Mouse (Mus musculus): ENCODE measurements around the gene Polr2e. TPM values are rescaled to one million over a fixed set of nuclear protein-coding genes. Genes with fewer than 3 reads are reported as not detected.

The Polr2e gene
- total RNA-seq, 2 experiments from 2014 or later: 64.1 to 66.0 TPM

GRCm38 (mm10) chr10:80003374-80004232, 36.0 kb downstream of the Polr2e start:
- peak in 1 of 2 experiments; percentile 63 for DNase-seq (ENCODE audit: extremely low spot score in 1 of 2, low spot score in 2 of 2)
- intact Hi-C loops (cut with DNase I): no loop called here

GRCm38 (mm10) chr10:80002829-80003228, 36.8 kb downstream of the Polr2e start:
- intact Hi-C loops (cut with DNase I): no loop called here
- no peak for DNase-seq (ENCODE audit: extremely low spot score in 1 of 2, low spot score in 2 of 2)

- intact Hi-C loops (cut with DNase I): no loop called here
- DNase-seq (ENCODE audit: extremely low spot score in 1 of 2, low spot score in 2 of 2): no peak
These were observed 37.6 kb downstream of the Polr2e start for GRCm38 (mm10) chr10:80001945-80002344.

DNA sequence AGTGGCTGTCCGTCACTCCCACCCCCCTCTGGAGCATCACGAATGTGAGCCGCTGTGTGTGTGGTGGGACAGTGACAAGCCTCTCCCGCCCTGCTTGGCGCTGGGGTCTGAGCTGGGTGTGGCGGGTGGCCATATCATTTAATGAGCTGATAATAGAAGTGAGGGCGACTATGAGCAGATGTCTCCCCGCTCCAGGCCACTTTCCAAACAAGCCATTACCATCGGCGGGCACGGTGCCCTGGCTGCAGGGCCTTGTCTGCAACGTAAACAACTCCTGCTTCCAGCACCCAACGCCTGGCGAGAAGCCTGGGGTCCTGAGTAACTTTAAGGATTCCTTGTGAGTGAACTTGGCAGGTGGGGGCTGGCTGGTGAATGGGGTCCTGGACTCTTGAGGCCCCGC, 41.8 kb downstream of the Polr2e start:
- peak in 1 of 2 experiments; percentile 56 for DNase-seq (ENCODE audit: extremely low spot score in 1 of 2, low spot score in 2 of 2)
- intact Hi-C loops (cut with DNase I): no loop called here

GRCm38 (mm10) chr10:79997034-79997760, 42.4 kb downstream of the Polr2e start:
- DNase-seq (ENCODE audit: extremely low spot score in 1 of 2, low spot score in 2 of 2): peak; percentile 76
- intact Hi-C loops (cut with DNase I): no loop called here

DNA sequence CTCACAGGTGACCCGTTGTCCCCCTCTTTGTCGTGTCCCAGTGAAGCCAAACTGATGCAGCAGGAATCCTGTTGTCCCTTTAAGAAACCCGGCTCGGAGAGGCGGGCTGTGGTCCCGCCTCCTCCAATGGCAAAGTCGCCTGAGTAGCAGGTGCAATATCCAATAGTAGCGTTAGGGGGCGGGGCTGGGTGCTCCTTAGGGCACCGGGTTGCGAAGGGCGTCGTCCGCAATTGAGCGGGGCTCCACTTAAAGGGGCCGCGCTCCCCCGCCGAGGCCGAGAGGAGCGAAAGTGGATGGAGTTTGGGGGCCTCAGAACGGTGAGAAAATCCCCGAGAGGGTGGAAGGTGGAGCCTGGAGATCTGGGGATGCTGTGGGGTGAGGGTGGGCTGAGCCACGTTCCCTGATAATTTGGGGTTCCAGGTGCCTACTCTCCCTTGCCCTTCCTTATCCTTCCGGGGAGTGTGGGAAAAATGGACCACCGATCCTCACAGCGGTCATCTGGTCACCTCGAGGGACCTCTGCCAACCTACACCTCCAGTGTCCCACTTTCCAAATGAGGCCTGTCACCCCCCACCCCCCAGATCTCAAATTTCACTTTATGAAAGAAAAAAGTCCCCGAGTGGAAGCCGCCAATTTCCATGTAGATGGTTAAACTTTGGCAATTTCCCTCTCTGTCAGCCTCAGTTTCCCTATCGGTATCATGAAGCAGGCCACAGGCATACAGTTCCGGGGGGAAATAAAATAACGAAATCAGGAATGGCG, 43.1 kb downstream of the Polr2e start, which contains the start of gene Abca7:
TSS of gene Abca7 (plus strand) at position 223 of the 762 bp plus-strand sequence.
- peak; percentile 92 to 97 for DNase-seq (ENCODE audit: extremely low spot score in 1 of 2, low spot score in 2 of 2)
- intact Hi-C loops (cut with DNase I): no loop called here

- intact Hi-C loops (cut with DNase I): no loop called here
- DNase-seq (ENCODE audit: extremely low spot score in 1 of 2, low spot score in 2 of 2): no peak
These were observed 44.0 kb downstream of the Polr2e start for GRCm38 (mm10) chr10:79995636-79996035.

DNA sequence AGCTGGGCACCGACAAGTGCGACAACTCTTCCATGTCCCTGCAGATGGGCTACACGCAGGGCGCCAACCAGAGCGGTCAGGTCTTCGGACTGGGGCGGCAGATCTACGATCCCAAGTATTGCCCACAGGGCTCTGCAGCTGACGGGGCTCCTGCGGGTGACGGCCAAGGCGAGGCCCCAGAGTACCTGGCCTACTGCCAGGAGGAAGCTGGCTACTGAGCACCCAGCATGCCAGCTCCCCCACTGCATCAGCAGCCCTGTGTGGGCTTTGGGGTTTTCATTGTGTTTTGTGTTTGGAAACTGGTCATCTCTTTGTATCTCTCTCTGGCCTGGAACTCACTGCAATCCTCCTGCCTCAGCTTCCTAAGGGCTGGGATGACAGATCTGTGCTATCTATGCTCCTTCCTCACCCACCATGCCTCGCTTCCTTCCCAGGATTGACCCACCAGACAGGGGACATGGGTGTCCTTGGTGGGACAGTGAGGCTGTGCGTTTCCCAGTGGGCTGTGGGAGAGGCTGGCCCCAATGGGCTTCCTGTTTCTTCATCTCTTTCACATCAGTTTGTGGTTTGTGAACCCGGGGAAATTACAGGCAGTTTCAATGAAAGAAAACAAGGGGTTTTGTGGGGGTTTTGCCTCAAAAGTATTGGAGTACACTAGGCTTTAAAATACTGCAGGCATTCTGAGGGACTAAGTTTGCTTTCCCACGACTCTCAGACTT, 45.0 kb downstream of the Polr2e start:
- intact Hi-C loops (cut with DNase I): no loop called here
- DNase-seq (ENCODE audit: extremely low spot score in 1 of 2, low spot score in 2 of 2): peak in 1 of 2 experiments; percentile 71

GRCm38 (mm10) chr10:79991548-79991947, 48.0 kb downstream of the Polr2e start:
- intact Hi-C loops (cut with DNase I): no loop called here

GRCm38 (mm10) chr10:79991099-79991498, 48.5 kb downstream of the Polr2e start:
- no peak for DNase-seq (ENCODE audit: extremely low spot score in 1 of 2, low spot score in 2 of 2)
- intact Hi-C loops (cut with DNase I): no loop called here

More at GRCm38 (mm10) chr10:79991548-79991947, 48.0 kb downstream of the Polr2e start:
- no peak for DNase-seq (ENCODE audit: extremely low spot score in 1 of 2, low spot score in 2 of 2)

- intact Hi-C loops (cut with DNase I): loop anchor here (5.0 to 10.0 kb wide), 3 partner anchors 47 to 255 kb away; partner anchors contain the start of genes Ndufs7, Polr2e and Stk11
- DNase-seq (ENCODE audit: extremely low spot score in 1 of 2, low spot score in 2 of 2): peak in 1 of 2 experiments; percentile 77
These were observed 49.7 kb downstream of the Polr2e start for GRCm38 (mm10) chr10:79989870-79990269.

- intact Hi-C loops (cut with DNase I): loop anchor here (5.0 to 10.0 kb wide), 3 partner anchors 48 to 255 kb away; partner anchors contain the start of genes Ndufs7, Polr2e and Stk11
- no peak for DNase-seq (ENCODE audit: extremely low spot score in 1 of 2, low spot score in 2 of 2)
These were observed 50.3 kb downstream of the Polr2e start for GRCm38 (mm10) chr10:79989272-79989786.

GRCm38 (mm10) chr10:79988506-79989271, 50.9 kb downstream of the Polr2e start, which contains the start of gene Cnn2:
Gene Cnn2 (plus strand): TSS chr10:79988584.
- intact Hi-C loops (cut with DNase I): loop anchor here (5.0 to 10.0 kb wide), 3 partner anchors 49 to 256 kb away; partner anchors contain the start of genes Ndufs7, Polr2e and Stk11

DNA sequence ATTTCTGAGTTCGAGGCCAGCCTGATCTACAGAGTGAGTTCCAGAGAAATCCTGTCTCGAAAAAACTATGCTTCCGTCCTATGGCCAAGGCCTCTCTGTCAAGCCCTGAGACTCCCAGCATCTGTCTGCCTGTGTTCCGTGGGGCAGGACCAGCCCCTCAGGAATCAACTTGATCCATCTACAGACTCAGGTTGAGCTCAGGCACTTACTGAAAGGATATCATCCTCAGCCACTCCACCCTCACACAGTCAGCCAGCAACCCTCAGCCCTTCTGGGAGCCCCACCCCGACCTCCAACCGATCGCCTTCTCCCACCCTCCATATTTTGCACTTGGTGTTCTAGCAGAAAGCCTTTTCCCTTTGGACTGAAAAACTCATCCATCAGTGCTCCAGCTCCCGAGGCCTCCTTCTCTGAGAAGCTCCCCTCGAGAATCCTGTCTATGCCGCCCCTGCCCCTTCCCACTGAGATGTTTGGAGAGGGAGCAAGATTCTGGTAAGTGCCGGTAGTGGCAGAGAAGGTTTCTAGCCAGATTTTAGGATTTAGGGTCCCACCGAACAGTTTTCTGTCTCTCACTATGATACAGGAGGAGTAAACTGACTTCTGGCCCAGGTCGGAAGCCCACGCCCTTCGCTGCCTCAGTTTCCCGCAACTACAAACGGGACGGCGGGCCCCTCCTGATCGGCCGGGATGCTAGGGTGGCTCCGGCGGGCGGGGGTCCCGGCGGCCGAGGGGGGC, 51.7 kb downstream of the Polr2e start:
- no peak for DNase-seq (ENCODE audit: extremely low spot score in 1 of 2, low spot score in 2 of 2)
- intact Hi-C loops (cut with DNase I): loop anchor here (5.0 to 10.0 kb wide), 3 partner anchors 49 to 257 kb away; partner anchors contain the start of genes Ndufs7, Polr2e and Stk11

More at GRCm38 (mm10) chr10:79988506-79989271, 50.9 kb downstream of the Polr2e start, which contains the start of gene Cnn2:
- DNase-seq (ENCODE audit: extremely low spot score in 1 of 2, low spot score in 2 of 2): peak in 1 of 2 experiments; percentile 80

DNA sequence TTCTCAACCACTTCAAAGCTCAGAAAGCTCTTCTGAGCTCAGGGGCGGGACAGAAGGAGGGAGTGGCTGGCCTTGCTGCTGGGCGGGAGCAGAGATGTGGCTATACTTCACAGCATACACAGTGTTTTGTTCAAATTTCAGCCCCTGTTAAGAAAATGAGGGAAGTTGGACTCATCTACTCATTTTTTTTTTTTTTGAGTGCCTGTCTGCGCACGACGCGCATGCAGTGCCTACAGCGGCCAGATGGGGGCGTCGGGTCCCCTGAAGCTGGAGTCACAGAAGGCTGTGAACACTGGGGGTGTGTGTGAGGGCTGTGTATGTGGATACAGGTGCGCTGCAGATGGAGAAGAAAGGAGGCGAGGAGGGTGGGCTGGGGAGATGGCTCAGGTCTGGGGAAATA, 52.6 kb downstream of the Polr2e start:
- intact Hi-C loops (cut with DNase I): loop anchor here (5.0 to 10.0 kb wide), 3 partner anchors 50 to 258 kb away; partner anchors contain the start of genes Ndufs7, Polr2e and Stk11
- DNase-seq (ENCODE audit: extremely low spot score in 1 of 2, low spot score in 2 of 2): peak; percentile 54 to 90

DNA sequence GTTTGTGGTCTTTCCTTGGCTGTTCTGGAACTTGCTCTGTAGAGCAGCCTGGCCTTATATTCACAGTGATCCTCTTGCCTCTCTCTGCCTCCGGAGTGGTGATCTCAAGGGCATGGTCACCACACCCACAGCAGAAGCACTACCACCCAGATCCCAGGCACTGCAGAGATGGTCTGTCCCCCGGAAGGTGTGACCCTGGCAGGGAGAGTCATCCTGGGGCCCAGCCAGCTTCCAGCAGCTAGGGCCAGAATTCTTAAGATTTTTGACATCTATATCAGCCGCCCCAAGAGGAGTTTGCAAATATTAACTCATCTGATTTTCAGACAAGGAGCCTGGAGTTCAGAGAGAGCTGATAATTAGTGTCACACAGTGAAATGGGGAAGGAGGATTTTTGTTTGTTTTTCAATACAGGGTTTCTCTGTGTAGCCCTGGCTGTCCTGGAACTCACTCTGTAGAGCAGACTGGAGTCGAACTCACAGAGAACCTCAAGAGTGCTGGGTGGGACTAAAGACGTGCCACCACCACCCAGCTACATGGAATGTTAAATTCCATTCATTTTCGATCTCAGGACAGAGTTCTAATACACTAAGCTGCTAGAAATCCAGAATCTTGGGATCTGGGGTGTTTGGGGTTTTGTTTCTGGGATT, 53.2 kb downstream of the Polr2e start:
- DNase-seq (ENCODE audit: extremely low spot score in 1 of 2, low spot score in 2 of 2): no peak
- intact Hi-C loops (cut with DNase I): loop anchor here (5.0 to 10.0 kb wide), 3 partner anchors 51 to 258 kb away; partner anchors contain the start of genes Ndufs7, Polr2e and Stk11

Measured in left cerebral cortex, postnatal 10 days (tissue).